Mouse (Mus musculus) heart, adult 2 months (tissue): ENCODE results near the gene Fam213a. TPM values are rescaled to one million over a fixed set of nuclear protein-coding genes. Genes with fewer than 3 reads are reported as not detected.
"Not testable (repeated sequence)": the region's sequence is repeated elsewhere in the genome, so short reads cannot be mapped to it uniquely, and the experiment has no call there.

Experiments used
- DNase-seq, 2 experiments: peaks; one replicate each; pipeline ENCODE4 v3.0.0; 2021
- H3K27ac ChIP-seq: fragments of 200-600 bp; 2 replicates; pipeline ENCODE4 v1.8.1; 2022
- H3K27me3 ChIP-seq: fragments of 200-500 bp; 2 replicates; pipeline ENCODE4 v1.6.1; 2012; ENCODE audit warnings: mild to moderate bottlenecking, low read length, inconsistent platforms, mixed read lengths; ENCODE audit not compliant: control insufficient read depth, insufficient read depth
- H3K36me3 ChIP-seq: fragments of 200-500 bp; 2 replicates; pipeline ENCODE4 v1.6.1; 2012; ENCODE audit warnings: low read length, inconsistent platforms; ENCODE audit not compliant: control insufficient read depth, insufficient read depth
- H3K4me1 ChIP-seq: fragments of 200-500 bp; 2 replicates; pipeline ENCODE4 v1.6.1; 2011; ENCODE audit warnings: low read length; ENCODE audit not compliant: control insufficient read depth, insufficient read depth
- H3K4me3 ChIP-seq: fragments of 200-600 bp; 2 replicates; pipeline ENCODE4 v1.8.1; 2022
- H3K79me2 ChIP-seq: fragments of 200-500 bp; replicated peaks from 2 replicates; pipeline ENCODE4 v1.6.1; 2012; ENCODE audit warnings: mild to moderate bottlenecking, inconsistent platforms, low read length, moderate library complexity, mixed read lengths; ENCODE audit not compliant: control insufficient read depth, insufficient read depth
- H3K9ac ChIP-seq: fragments of 200-500 bp; 2 replicates; pipeline ENCODE4 v1.6.1; 2012; ENCODE audit warnings: low read depth, mild to moderate bottlenecking, control low read depth, inconsistent platforms, low read length, mixed read lengths
- CTCF ChIP-seq: fragments of 200-600 bp; IDR thresholded peaks from 2 replicates; pipeline ENCODE4 v1.8.1; 2022; ENCODE audit warnings: antibody characterized with exemption, mild to moderate bottlenecking, moderate library complexity
- EP300 ChIP-seq: fragments of 200-500 bp; IDR thresholded peaks from 2 replicates; pipeline ENCODE4 v1.6.1; 2011; ENCODE audit warnings: low read depth, low read length, control low read depth; ENCODE audit not compliant: insufficient read depth
- POLR2A ChIP-seq: fragments of 200-500 bp; IDR thresholded peaks from 2 replicates; pipeline ENCODE4 v1.6.1; 2011; ENCODE audit warnings: mild to moderate bottlenecking, low read depth, low read length, control low read depth; ENCODE audit not compliant: insufficient read depth
- WGBS: fragments of 180-500 bp; shearing (Covaris S2); methylation state at CpG from one replicate; pipeline ENCODE4 v1.1.7; 2018; 5-methylcytosine and 5-hydroxymethylcytosine counted together
- intact Hi-C: fragments of 180-260 bp; cut with DNase I; formaldehyde crosslinking; loops from one replicate; pipeline ENCODE4 v1.15.1; 2025
- long read RNA-seq: library from polyadenylated mRNA; stranded (forward); transcript quantifications from one replicate; pipeline ENCODE4 v2.0.0, GENCODE M21; 2021
- polyA plus RNA-seq: library from polyadenylated mRNA; depleted of rRNA; stranded (reverse); fragments of >200 nt; gene quantifications from 2 replicates; pipeline ENCODE4 v1.2.3, GENCODE M21; 2012; rRNA removed
- total RNA-seq, 2 experiments: library from RNA; stranded (reverse); gene quantifications; 2 replicates each; pipeline ENCODE4 v1.2.3; 2021

The Fam213a gene
- total RNA-seq (10 to 100 TPM; 27.1 to 32.4 TPM), polyA plus RNA-seq (13.5 and 16.6 TPM in 2 replicates)
- long read RNA-seq, transcript Fam213a-201 (6 exons, 1,537 nt): major isoform, 16 of 33 reads
- long read RNA-seq, transcript Fam213a-202 (6 exons, 1,567 nt): minor isoform, 10 of 33 reads
- long read RNA-seq, partial matches to known transcripts: 0 of 33 reads
- long read RNA-seq, other reads (novel, unspliced or antisense): 5 of 33 reads

DNA sequence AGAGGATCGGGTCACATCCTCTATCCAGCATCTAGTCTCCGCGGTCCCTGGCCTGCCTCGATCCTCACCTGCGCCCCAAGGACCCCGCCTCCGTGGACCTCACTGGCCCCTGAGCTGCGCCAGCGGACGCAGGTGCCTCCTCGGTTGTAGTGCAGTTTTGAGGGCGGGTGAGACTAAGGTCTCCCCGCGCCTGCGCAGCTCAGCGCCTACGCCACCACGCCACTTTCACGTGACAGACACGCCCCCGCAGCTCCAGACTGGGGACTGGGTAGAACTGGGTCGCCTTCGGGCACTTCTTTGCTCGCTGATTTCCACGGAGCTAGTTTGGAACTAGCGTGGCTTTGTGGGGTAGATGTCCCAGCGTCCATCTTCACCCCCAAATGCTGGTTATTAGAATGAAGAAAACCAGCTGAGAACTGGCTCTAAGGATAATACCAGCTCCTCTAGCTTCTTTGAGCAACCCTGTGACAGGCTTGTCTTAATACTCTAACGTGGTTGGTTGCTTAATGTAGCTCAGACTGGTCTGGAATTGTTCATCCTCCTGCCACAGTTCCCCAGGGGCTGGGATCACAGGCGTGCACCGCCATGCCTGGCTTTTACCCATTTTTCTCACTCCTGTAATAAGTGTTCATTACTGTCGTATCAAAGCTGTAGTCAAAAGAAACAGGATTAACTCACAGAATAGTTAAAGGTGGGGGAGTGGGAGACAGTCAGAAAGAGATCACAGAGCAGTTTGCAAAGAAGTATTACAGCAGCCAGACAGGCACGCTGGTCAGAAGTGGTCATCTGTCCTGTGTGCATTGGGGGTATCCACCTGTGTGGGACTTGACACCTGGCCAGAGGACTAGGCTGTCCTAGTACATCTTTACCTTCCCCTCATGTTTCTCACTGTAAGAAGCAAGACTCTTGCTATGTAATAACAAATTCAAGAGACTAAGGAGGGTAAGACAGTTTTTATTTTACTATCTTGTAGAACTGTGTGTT lies at the start of gene Fam213a:
Gene Fam213a, minus strand, starts transcription at position 159 of the 984 bp plus-strand sequence.
- Histone ChIP-seq H3K79me2 (no peaks in the 10 kb centered on the region), H3K9ac (peak within 1 kb of the TSS; percentile 74), H3K27me3 (no peaks in the 10 kb centered on the region), H3K27ac (peak within 1 kb of the TSS; percentile 53), H3K36me3 (no peaks in the 10 kb centered on the region; the same call in 1 of the 2 replicates), H3K4me1 (no peaks in the 10 kb centered on the region; the same call in 1 of the 2 replicates), H3K4me3 (peak within 1 kb of the TSS; percentile 62)
- intact Hi-C loops: loop anchor here (5.0 kb wide), 1 partner anchor 37 kb away; no protein-coding TSS in a partner anchor
- peak; percentile 53 for TF ChIP-seq POLR2A
- TF ChIP-seq CTCF: no peak
- TF ChIP-seq EP300: no peak
- peak; percentile 87 to 91 for DNase-seq
- 4% methylated on average over 32 of the region's 32 CpGs for WGBS

DNA sequence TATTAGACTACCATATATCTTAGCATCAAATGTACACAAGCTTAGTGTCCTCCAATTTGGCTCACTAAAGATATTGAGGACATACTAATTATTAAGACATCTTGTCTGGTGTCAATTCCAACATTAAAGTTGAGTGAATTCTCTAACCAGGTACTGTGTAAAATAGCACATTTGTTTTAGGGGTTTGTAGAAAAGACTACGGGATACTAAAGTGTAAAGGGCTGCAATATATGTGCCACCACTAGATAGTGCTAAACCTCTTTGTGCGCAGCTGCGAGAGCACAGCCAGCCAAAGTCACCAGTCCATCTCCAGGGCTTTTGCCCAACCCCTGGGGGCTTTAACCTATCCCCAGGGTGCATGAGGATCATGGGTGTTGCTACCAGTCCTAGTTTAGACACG lies 39.6 kb upstream of the Fam213a start:
- peak; percentile 49 for TF ChIP-seq CTCF
- intact Hi-C loops, H3K79me2 ChIP-seq, DNase-seq, H3K27me3 ChIP-seq, H3K36me3 ChIP-seq, H3K4me1 ChIP-seq, H3K9ac ChIP-seq, H3K27ac ChIP-seq, H3K4me3 ChIP-seq: not testable (repeated sequence)
- 28% methylated on average over 3 of the region's 4 CpGs for WGBS

DNA sequence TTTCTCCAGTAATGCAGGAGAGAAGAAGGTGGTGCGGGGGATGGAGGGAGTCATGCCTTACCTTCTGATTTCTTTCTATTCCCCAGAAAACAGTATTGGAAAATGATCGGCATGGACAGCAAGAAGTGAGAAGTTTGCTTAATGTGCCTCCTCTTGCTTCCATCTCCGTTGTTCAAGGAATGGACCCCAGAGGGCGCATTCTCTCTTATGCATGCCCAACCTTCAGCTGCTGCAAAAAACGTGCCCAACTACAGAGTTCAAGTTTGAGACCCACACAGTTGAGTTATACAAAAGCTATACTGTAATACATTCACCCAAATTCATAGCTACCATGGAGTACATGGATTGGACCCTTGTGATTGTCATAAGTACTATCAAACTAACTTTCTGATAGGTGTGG lies 38.9 kb upstream of the Fam213a start:
- DNase-seq: no peak
- intact Hi-C loops: no loop called here
- 67% methylated on average over 5 of the region's 5 CpGs for WGBS

DNA sequence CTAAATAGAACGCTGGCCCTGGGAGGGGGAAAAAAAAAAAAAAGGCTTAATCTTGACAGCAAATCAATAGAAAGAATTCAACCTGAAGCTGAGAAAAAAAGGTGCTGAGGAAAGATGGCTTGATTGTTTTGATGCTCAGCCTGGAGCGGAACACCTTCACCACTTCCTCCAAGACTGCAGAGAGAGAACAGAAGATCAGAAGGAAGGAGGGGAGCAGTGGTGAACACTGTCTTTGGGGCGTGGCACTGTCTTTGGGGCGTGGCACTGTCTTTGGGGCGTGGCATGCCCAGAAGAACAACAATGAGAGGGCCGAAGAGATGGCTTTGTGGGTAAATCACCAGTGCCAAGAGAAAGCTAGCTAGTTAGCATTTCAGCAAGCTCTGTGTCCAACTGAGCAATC lies 36.9 kb upstream of the Fam213a start:
- intact Hi-C loops: no loop called here
- no peaks in the 10 kb centered on the region for H3K79me2 ChIP-seq
- H3K9ac ChIP-seq: no peak overlapping the region
- no peak overlapping the region for H3K4me3 ChIP-seq
- H3K36me3 ChIP-seq: no peaks in the 10 kb centered on the region
- no peaks in the 10 kb centered on the region for H3K27me3 ChIP-seq
- TF ChIP-seq CTCF (no peak), POLR2A (no peak), EP300 (no peak)
- H3K27ac ChIP-seq: no peak overlapping the region
- WGBS: 62% methylated on average over 6 of the region's 6 CpGs
- DNase-seq: no peak
- no peaks in the 10 kb centered on the region for H3K4me1 ChIP-seq

More for the DNA sequence above, 38.9 kb upstream of the Fam213a start:
- Histone ChIP-seq H3K27me3 (no peaks in the 10 kb centered on the region), H3K27ac (no peak overlapping the region), H3K36me3 (no peaks in the 10 kb centered on the region), H3K4me1 (no peaks in the 10 kb centered on the region), H3K9ac (no peak overlapping the region), H3K4me3 (no peak overlapping the region), H3K79me2 (no peaks in the 10 kb centered on the region)
- TF ChIP-seq CTCF (peak; percentile 36), POLR2A (no peak)

DNA sequence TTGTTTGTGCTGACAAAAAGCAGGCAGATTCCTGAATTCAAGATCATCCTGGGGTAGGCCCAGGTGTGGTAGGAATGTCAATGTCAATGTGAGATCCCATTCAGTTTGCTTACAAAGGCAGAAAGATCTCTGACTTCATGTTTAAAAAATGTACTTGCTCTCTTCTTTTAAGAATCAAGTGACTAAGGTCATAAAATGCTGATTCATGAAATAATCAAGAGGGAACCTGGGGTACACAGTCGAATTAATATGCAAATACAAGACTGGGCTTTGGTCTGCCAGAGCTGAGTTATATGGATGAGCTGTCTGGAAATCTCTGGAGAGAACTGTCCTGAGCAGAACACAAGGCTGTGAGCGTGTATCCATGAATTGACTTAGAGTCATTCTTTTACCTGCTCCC lies 33.8 kb upstream of the Fam213a start:
- TF ChIP-seq EP300: no peak
- TF ChIP-seq CTCF: no peak
- no peak for TF ChIP-seq POLR2A
- Histone ChIP-seq H3K4me3 (no peak overlapping the region), H3K27ac (no peak overlapping the region), H3K4me1 (no peaks in the 10 kb centered on the region), H3K79me2 (no peaks in the 10 kb centered on the region), H3K27me3 (no peaks in the 10 kb centered on the region), H3K9ac (no peak overlapping the region), H3K36me3 (no peaks in the 10 kb centered on the region)
- intact Hi-C loops: no loop called here
- 72% methylated on average over 2 of the region's 2 CpGs for WGBS
- no peak for DNase-seq
